ENCODE assay signal across 10 mouse cellular contexts in the genomic region with DNA sequence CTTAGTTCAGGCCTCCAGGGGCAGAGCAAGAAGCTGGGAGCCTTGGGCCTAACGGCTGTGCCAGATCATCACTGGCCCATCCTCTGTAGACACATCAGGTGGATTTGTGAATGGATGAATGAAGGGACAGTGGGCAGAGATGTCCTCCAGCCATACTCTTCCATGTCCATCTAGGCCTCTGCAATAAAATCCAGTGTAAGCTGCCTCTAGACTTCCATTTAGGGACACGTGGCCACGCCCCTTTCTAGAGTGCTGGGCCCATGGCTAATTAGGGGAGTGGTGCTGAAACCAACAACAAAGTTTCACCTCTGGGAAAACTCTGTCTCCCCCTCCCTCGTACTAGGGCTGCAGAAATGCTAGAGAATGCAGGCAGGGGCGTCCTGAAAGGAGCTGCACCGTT. TPM values are rescaled to one million over a fixed set of nuclear protein-coding genes. Genes with fewer than 3 reads are reported as not detected.
DNase-seq lines count a peak whose midpoint lies in the region; ATAC-seq and TF ChIP-seq lines count a peak whose summit lies in the region.
"Had no signal": no experiment of that assay in that cellular context is flagged by ENCODE, and none has a peak within 500 bp of the region (broad histone marks: within the 10 kb centered on the region; RNA-seq: fewer than 3 reads in every experiment).

No protein-coding gene starts in this region.

- H3K9me3 ChIP-seq in forebrain, embryonic 10.5 days: no peaks in the 10 kb centered on the region
- H3K9me3 ChIP-seq in limb, embryonic 11.5 days (ENCODE audit: control insufficient read depth, low read length): no peaks in the 10 kb centered on the region

- peaks cover 83% of the 10 kb centered on the region for H3K27me3 ChIP-seq in forebrain, embryonic 10.5 days (ENCODE audit: poor library complexity, severe bottlenecking)
- H3K27me3 ChIP-seq in limb, embryonic 11.5 days (ENCODE audit: control insufficient read depth, insufficient read depth, low read length): peaks cover 8% of the 10 kb centered on the region

- ATAC-seq in limb, embryonic 11.5 days (ENCODE audit: insufficient number of reproducible peaks, low FRiP score, low TSS enrichment, low read depth): peak; percentile 28; the same call in 1 of the 2 replicates
- ATAC-seq in erythroblast, adult 5-6 weeks (replicated peaks; ENCODE audit: low FRiP score, poor library complexity, severe bottlenecking): no peak

- WGBS in lung, adult 2 months: 14% methylated on average over 6 of the region's 6 CpGs
- 11% methylated on average over 6 of the region's 6 CpGs for WGBS in forebrain, embryonic 10.5 days
- 6% methylated on average over 6 of the region's 6 CpGs for WGBS in limb, embryonic 11.5 days
- WGBS in olfactory bulb, adult 2 months: 16% methylated on average over 6 of the region's 6 CpGs

- H3K4me1 ChIP-seq in lung, adult 2 months (ENCODE audit: control insufficient read depth, insufficient read depth, low read length): peaks cover 4% of the 10 kb centered on the region
- peaks cover 15% of the 10 kb centered on the region for H3K4me1 ChIP-seq in forebrain, embryonic 10.5 days
- H3K4me1 ChIP-seq in limb, embryonic 11.5 days (ENCODE audit: control insufficient read depth, insufficient read depth, low read length): peaks cover 5% of the 10 kb centered on the region; the same call in 1 of the 2 replicates
- peaks cover 10% of the 10 kb centered on the region for H3K4me1 ChIP-seq in olfactory bulb, adult 2 months (ENCODE audit: control insufficient read depth, insufficient read depth, low read length)

- TF ChIP-seq POLR2A in lung, adult 2 months (IDR thresholded peaks at IDR 0.05; ENCODE audit: borderline replicate concordance, extremely low read depth, low read depth, low read length): no peak
- TF ChIP-seq POLR2A in olfactory bulb, adult 2 months (IDR thresholded peaks at IDR 0.05; ENCODE audit: insufficient read depth, low read depth, low read length): no peak

- H3K27ac ChIP-seq in forebrain, embryonic 10.5 days: peak overlapping the region; percentile 54; the same call in 1 of the 2 replicates
- no peak overlapping the region for H3K27ac ChIP-seq in limb, embryonic 11.5 days (replicated peaks; ENCODE audit: low read depth, low read length)
- H3K27ac ChIP-seq in olfactory bulb, adult 2 months (ENCODE audit: insufficient read depth, low read depth, low read length): no peak overlapping the region

- TF ChIP-seq CTCF in lung, adult 2 months (IDR thresholded peaks at IDR 0.05; ENCODE audit: insufficient read depth, low read length): no peak
- TF ChIP-seq CTCF in olfactory bulb, adult 2 months (IDR thresholded peaks at IDR 0.05; ENCODE audit: insufficient read depth, low read depth, low read length): no peak

- H3K4me2 ChIP-seq in limb, embryonic 11.5 days (ENCODE audit: low read depth, severe bottlenecking): peak overlapping the region; percentile 61

- DNase-seq in lung, adult 2 months: no peak
- no peak for DNase-seq in lung, postnatal 14 days
- no peak for DNase-seq in forebrain, embryonic 10.5 days (ENCODE audit: extremely low spot score, low spot score)
- DNase-seq in limb, embryonic 11.5 days (ENCODE audit: low spot score): peak; percentile 20
- no peak for DNase-seq in right cerebral cortex, postnatal 10 days (ENCODE audit: low spot score in 2 of 2)
- no peak for DNase-seq in adrenal gland, postnatal 10 days

- no peak overlapping the region for H3K9ac ChIP-seq in limb, embryonic 11.5 days (ENCODE audit: low read length)

- H3K4me3 ChIP-seq in lung, adult 2 months (replicated peaks; ENCODE audit: extremely low read depth, low read depth, low read length): peak overlapping the region; percentile 24
- H3K4me3 ChIP-seq in forebrain, embryonic 10.5 days: peak overlapping the region; percentile 50
- peak overlapping the region; percentile 21 for H3K4me3 ChIP-seq in limb, embryonic 11.5 days (ENCODE audit: low read depth, low read length)
- H3K4me3 ChIP-seq in olfactory bulb, adult 2 months (ENCODE audit: insufficient read depth, low read depth, low read length): peak overlapping the region; percentile 15

- H3K36me3 ChIP-seq in forebrain, embryonic 10.5 days (replicated peaks): no peaks in the 10 kb centered on the region
- H3K36me3 ChIP-seq in limb, embryonic 11.5 days (ENCODE audit: control insufficient read depth, insufficient read depth, low read length): no peaks in the 10 kb centered on the region

RNA-seq across cellular contexts. Expression of a gene that starts 0.4 kb away (rescaled TPM):
- polyA plus RNA-seq in lung, adult 2 months (2012; rRNA removed): not detected in 2 replicates
- 0.16 TPM in 1 of 2 replicates, not detected in the other for polyA plus RNA-seq in forebrain, embryonic 10.5 days (2016; fragmentation: Nextera tagmentation; extraction: Ambion mirVana)
- polyA plus RNA-seq in limb, embryonic 11.5 days (2014; fragmentation: Nextera tagmentation; extraction: Ambion mirVana): 0.27 and 0.44 TPM in 2 replicates
- not detected in 2 replicates for polyA plus RNA-seq in olfactory bulb, adult 2 months (2012; ENCODE audit: insufficient read depth, insufficient read length, low replicate concordance, missing spikeins)
- not detected in 2 replicates for total RNA-seq in erythroblast, adult 5-6 weeks (2015; ENCODE audit: low replicate concordance)
- total RNA-seq in erythroblast, adult 5-6 weeks (2017; ENCODE audit: low replicate concordance): not detected in 2 replicates
- not detected for total RNA-seq in adrenal gland, postnatal 10 days (2021)
- total RNA-seq: common myeloid progenitor, adult 5-6 weeks had no signal
- polyA plus RNA-seq: large intestine, adult 2 months had no signal

RNA-seq across cellular contexts. Expression of a gene that starts 5.9 kb away (rescaled TPM):
- not detected in 2 replicates for polyA plus RNA-seq in lung, adult 2 months (2012; rRNA removed)
- polyA plus RNA-seq in forebrain, embryonic 10.5 days (2016; fragmentation: Nextera tagmentation; extraction: Ambion mirVana): not detected in 2 replicates
- polyA plus RNA-seq in limb, embryonic 11.5 days (2014; fragmentation: Nextera tagmentation; extraction: Ambion mirVana): 0.27 TPM in 1 of 2 replicates, not detected in the other
- not detected in 2 replicates for polyA plus RNA-seq in olfactory bulb, adult 2 months (2012; ENCODE audit: insufficient read depth, insufficient read length, low replicate concordance, missing spikeins)
- not detected in 2 replicates for total RNA-seq in erythroblast, adult 5-6 weeks (2015; ENCODE audit: low replicate concordance)
- not detected in 2 replicates for total RNA-seq in erythroblast, adult 5-6 weeks (2017; ENCODE audit: low replicate concordance)
- total RNA-seq in adrenal gland, postnatal 10 days (2021): not detected
- total RNA-seq: common myeloid progenitor, adult 5-6 weeks had no signal
- polyA plus RNA-seq: large intestine, adult 2 months had no signal

RNA-seq across cellular contexts. Expression of a gene that starts 49.7 kb away (rescaled TPM):
- polyA plus RNA-seq in lung, adult 2 months (2012; rRNA removed): not detected in 2 replicates
- 1.7 and 2.3 TPM in 2 replicates for polyA plus RNA-seq in forebrain, embryonic 10.5 days (2016; fragmentation: Nextera tagmentation; extraction: Ambion mirVana)
- 0.14 and 0.27 TPM in 2 replicates for polyA plus RNA-seq in limb, embryonic 11.5 days (2014; fragmentation: Nextera tagmentation; extraction: Ambion mirVana)
- not detected in 2 replicates for polyA plus RNA-seq in olfactory bulb, adult 2 months (2012; ENCODE audit: insufficient read depth, insufficient read length, low replicate concordance, missing spikeins)
- total RNA-seq in erythroblast, adult 5-6 weeks (2015; ENCODE audit: low replicate concordance): not detected in 2 replicates
- not detected in 2 replicates for total RNA-seq in erythroblast, adult 5-6 weeks (2017; ENCODE audit: low replicate concordance)
- not detected for total RNA-seq in adrenal gland, postnatal 10 days (2021)
- total RNA-seq: common myeloid progenitor, adult 5-6 weeks had no signal
- polyA plus RNA-seq: large intestine, adult 2 months had no signal

RNA-seq across cellular contexts. Expression of a gene that starts 51.1 kb away (rescaled TPM):
- polyA plus RNA-seq in lung, adult 2 months (2012; rRNA removed): 65.9 and 73.9 TPM in 2 replicates
- 26.5 and 26.8 TPM in 2 replicates for polyA plus RNA-seq in forebrain, embryonic 10.5 days (2016; fragmentation: Nextera tagmentation; extraction: Ambion mirVana)
- 23.2 and 26.1 TPM in 2 replicates for polyA plus RNA-seq in limb, embryonic 11.5 days (2014; fragmentation: Nextera tagmentation; extraction: Ambion mirVana)
- not detected in 2 replicates for polyA plus RNA-seq in olfactory bulb, adult 2 months (2012; ENCODE audit: insufficient read depth, insufficient read length, low replicate concordance, missing spikeins)
- total RNA-seq in erythroblast, adult 5-6 weeks (2015; ENCODE audit: low replicate concordance): 31.8 and 64.2 TPM in 2 replicates
- total RNA-seq in erythroblast, adult 5-6 weeks (2017; ENCODE audit: low replicate concordance): 85.6 and 115 TPM in 2 replicates
- total RNA-seq in adrenal gland, postnatal 10 days (2021): 10 to 100 TPM; 30.4 to 43.9 TPM
